Mouse (Mus musculus): ENCODE results near the gene Gm17545. TPM values are rescaled to one million over a fixed set of nuclear protein-coding genes. Genes with fewer than 3 reads are reported as not detected.

The Gm17545 gene
- polyA plus RNA-seq, 1 experiment from 2014 or later = not detected

DNA sequence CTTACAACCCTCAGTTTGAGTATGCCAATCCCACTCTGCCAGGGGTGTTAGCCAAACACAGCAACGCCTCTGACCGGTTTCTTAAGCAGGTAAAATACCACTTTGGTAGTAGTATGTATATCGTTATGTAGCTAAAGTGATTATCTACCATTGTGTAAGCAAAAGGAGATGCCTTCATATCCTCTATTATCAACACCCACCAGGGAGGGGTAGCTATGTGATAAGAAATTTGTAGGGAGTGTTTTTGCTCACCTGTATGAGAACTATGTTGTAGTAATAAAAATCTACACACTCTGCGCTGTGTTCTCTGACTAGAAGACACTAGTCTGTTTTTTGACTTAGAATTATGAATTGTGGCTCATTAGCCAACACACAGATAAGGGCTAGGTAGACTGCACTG, 29.4 kb upstream of the Gm17545 start:
- ATAC-seq (no peak), DNase-seq (ENCODE audit: low spot score) (no peak)
- no peak overlapping the region for H3K27ac ChIP-seq (ENCODE audit: low read length)
- WGBS = 73% methylated on average over 4 of the region's 4 CpGs
- H3K36me3 ChIP-seq (ENCODE audit: insufficient read depth, low read length) = no peaks in the 10 kb centered on the region
- H3K4me3 ChIP-seq (ENCODE audit: low read depth, low read length) = no peak overlapping the region
- no peaks in the 10 kb centered on the region for H3K4me1 ChIP-seq (ENCODE audit: insufficient read depth, low read depth, low read length)
- H3K27me3 ChIP-seq (replicated peaks; ENCODE audit: insufficient read depth, low read length) = no peaks in the 10 kb centered on the region
- H3K9ac ChIP-seq (replicated peaks; ENCODE audit: low read depth) = no peak overlapping the region
- TF ChIP-seq CTCF (IDR thresholded peaks at IDR 0.05) = no peak
- no peak for TF ChIP-seq EP300 (IDR thresholded peaks at IDR 0.05)
- no peaks in the 10 kb centered on the region for H3K9me3 ChIP-seq (ENCODE audit: low read length)
- no peak overlapping the region for H3K4me2 ChIP-seq (replicated peaks; ENCODE audit: low read depth, low read length)

DNA sequence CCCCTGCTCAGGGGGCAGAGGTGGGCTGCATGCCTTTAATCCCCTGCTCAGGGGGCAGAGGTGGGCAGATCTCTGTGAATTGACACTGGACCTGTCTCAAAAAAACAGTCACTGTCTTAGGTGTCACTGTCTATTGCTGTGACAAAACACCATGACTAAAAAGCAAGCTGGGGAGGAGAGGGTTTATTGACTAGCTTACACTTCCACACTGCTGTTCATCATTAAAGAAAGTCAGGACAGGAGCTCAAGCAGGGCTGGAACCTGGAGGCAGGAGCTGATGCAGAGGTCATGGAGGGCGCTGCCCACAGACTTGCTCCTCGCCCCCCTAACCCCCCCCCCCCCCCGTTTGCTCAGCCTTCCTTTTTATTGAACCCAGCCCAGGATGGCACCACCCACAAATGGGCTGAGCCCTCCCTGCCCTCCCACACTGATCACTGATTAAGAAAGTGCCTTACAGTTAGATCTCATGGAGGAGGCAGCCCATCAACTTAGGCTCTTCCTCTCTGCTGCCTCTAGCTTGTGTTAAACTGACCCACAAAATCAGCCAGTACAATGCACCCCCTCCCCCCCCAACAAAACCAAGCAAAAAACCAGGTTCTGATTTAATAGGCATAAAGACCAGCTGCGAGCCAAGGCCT, 25.9 kb upstream of the Gm17545 start:
- TF ChIP-seq EP300 (IDR thresholded peaks at IDR 0.05) (no peak), CTCF (IDR thresholded peaks at IDR 0.05) (no peak)
- H3K4me2 ChIP-seq (replicated peaks; ENCODE audit: low read depth, low read length) = no peak overlapping the region
- H3K4me1 ChIP-seq (ENCODE audit: insufficient read depth, low read depth, low read length) = peaks cover 2% of the 10 kb centered on the region; the same call in 1 of the 2 replicates
- no peaks in the 10 kb centered on the region for H3K27me3 ChIP-seq (replicated peaks; ENCODE audit: insufficient read depth, low read length)
- H3K4me3 ChIP-seq (ENCODE audit: low read depth, low read length) = no peak overlapping the region
- H3K9ac ChIP-seq (replicated peaks; ENCODE audit: low read depth) = no peak overlapping the region
- H3K9me3 ChIP-seq (ENCODE audit: low read length) = no peaks in the 10 kb centered on the region
- no peaks in the 10 kb centered on the region for H3K36me3 ChIP-seq (ENCODE audit: insufficient read depth, low read length)
- DNase-seq (ENCODE audit: low spot score) (no peak), ATAC-seq (no peak)
- WGBS = 59% methylated on average over 4 of the region's 4 CpGs
- no peak overlapping the region for H3K27ac ChIP-seq (ENCODE audit: low read length)

DNA sequence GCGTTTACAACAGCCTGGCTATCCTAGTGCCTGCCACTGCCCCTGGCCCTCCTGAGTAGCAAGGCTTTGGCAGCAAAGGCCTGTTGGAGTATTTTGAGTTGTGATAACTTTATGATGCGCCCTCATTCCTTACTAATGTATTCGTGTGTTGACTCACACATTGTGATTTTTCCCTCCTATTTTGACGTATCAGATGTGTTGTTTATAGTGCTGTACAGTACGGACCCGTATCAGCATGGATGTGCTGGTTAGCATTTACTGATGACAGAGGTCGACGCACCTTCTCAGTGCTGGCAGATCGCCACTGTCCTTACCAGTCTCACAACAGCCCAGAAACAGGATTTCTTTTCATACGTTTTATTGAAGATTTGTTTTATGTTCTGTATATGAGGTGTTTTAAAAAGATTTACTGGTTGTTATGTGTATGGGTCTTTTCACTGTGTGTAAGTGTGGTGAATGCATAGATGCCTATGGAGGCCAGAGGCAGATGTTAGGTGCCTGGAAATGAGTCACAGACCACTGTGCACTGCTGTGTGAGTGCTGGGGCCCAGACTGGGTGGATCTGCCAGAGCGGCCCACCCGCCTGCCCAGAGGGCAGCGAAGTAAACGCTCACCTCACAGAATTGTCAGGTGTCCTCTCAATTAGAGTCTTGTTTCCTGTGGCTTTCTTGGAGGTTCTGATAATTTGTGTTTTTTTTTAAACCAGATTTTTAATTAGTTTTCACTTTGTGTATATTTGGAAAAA, 25.3 kb upstream of the Gm17545 start:
- H3K4me2 ChIP-seq (replicated peaks; ENCODE audit: low read depth, low read length) = no peak overlapping the region
- no peaks in the 10 kb centered on the region for H3K36me3 ChIP-seq (ENCODE audit: insufficient read depth, low read length)
- 80% methylated on average over 14 of the region's 14 CpGs for WGBS
- H3K27me3 ChIP-seq (replicated peaks; ENCODE audit: insufficient read depth, low read length) = no peaks in the 10 kb centered on the region
- no peak overlapping the region for H3K4me3 ChIP-seq (ENCODE audit: low read depth, low read length)
- no peak overlapping the region for H3K27ac ChIP-seq (ENCODE audit: low read length)
- DNase-seq (ENCODE audit: low spot score) = no peak
- TF ChIP-seq CTCF (IDR thresholded peaks at IDR 0.05) = no peak
- TF ChIP-seq EP300 (IDR thresholded peaks at IDR 0.05) = no peak
- no peak overlapping the region for H3K9ac ChIP-seq (replicated peaks; ENCODE audit: low read depth)
- ATAC-seq = no peak
- H3K9me3 ChIP-seq (ENCODE audit: low read length) = no peaks in the 10 kb centered on the region
- peaks cover 2% of the 10 kb centered on the region; the same call in 1 of the 2 replicates for H3K4me1 ChIP-seq (ENCODE audit: insufficient read depth, low read depth, low read length)

DNA sequence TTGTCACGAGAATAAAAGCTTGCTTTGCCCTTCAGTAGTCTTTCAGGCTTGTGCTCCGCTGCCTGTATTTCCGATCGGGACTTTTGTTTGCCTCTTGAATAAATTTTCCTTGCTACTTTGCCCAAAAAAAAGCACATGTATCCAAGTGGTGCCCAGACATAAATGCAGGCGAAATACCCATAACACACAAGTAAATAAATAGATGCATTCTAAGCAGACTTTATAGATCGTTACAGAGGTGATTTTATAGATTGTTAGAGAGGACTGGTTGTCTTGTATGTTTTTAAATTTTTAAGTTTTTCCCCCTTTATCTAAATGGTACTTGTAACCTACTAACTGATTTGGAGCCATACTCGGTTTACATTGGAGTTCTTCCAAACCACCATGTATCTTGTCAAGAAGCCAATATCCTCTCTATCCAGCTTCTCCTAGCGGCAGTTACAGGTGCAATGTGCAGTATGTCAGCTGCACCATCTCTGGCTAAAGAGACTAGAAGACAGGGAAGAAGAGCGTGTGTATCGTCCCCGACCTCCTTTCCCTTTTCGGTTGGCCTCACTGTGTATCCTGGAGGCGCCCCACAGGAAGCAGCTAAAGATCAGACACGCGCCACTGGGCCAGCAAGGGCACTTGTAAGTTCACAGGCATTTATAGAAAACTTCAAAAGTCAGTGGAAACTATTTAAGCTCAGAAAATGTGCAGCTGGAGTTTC, 24.4 kb upstream of the Gm17545 start:
- H3K27ac ChIP-seq (ENCODE audit: low read length) = no peak overlapping the region
- H3K4me3 ChIP-seq (ENCODE audit: low read depth, low read length) = no peak overlapping the region
- H3K27me3 ChIP-seq (replicated peaks; ENCODE audit: insufficient read depth, low read length) = no peaks in the 10 kb centered on the region
- peaks cover 2% of the 10 kb centered on the region; the same call in 1 of the 2 replicates for H3K4me1 ChIP-seq (ENCODE audit: insufficient read depth, low read depth, low read length)
- no peak overlapping the region for H3K9ac ChIP-seq (replicated peaks; ENCODE audit: low read depth)
- TF ChIP-seq EP300 (IDR thresholded peaks at IDR 0.05) (no peak), CTCF (IDR thresholded peaks at IDR 0.05) (no peak)
- no peaks in the 10 kb centered on the region for H3K36me3 ChIP-seq (ENCODE audit: insufficient read depth, low read length)
- H3K9me3 ChIP-seq (ENCODE audit: low read length) = no peaks in the 10 kb centered on the region
- H3K4me2 ChIP-seq (replicated peaks; ENCODE audit: low read depth, low read length) = 0 out of 2 replicates have a peak overlapping the region, but pooled peaks have one; percentile 11
- WGBS = 33% methylated on average over 15 of the region's 15 CpGs
- ATAC-seq (peak; percentile 48), DNase-seq (ENCODE audit: low spot score) (peak; percentile 40)

DNA sequence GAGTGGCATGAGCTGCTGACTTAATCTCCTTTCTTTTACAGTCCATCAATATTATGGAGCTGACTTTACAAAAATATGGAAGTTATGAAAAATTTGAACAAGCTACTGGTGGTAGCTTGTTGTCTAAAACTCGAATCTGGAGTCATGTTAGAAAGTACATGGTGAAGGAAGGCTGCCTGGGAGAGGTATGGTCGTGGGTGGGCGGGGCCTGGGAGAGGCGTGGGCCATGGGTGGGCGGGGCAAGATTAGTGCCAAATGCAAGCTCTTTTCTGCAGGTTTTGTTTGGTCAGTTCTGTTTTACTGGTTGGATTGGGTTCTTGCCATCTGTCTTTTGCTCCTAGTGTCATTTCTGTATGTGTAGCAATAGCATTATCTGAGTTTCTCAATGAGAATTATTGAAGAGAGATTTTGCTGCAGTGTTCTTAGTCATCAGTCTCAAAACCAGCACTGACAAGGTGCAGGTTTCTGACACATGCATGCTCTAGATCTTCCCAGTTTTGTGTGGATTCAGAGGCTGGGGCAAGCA, 23.7 kb upstream of the Gm17545 start:
- Histone ChIP-seq H3K27ac (ENCODE audit: low read length) (no peak overlapping the region), H3K9me3 (ENCODE audit: low read length) (no peaks in the 10 kb centered on the region), H3K4me2 (replicated peaks; ENCODE audit: low read depth, low read length) (0 out of 2 replicates have a peak overlapping the region, but pooled peaks have one; percentile 11), H3K36me3 (ENCODE audit: insufficient read depth, low read length) (no peaks in the 10 kb centered on the region), H3K9ac (replicated peaks; ENCODE audit: low read depth) (no peak overlapping the region), H3K27me3 (replicated peaks; ENCODE audit: insufficient read depth, low read length) (no peaks in the 10 kb centered on the region), H3K4me3 (ENCODE audit: low read depth, low read length) (no peak overlapping the region), H3K4me1 (ENCODE audit: insufficient read depth, low read depth, low read length) (peaks cover 2% of the 10 kb centered on the region; the same call in 1 of the 2 replicates)
- 22% methylated on average over 5 of the region's 5 CpGs for WGBS
- peak; percentile 37 for ATAC-seq
- peak; percentile 38 for DNase-seq (ENCODE audit: low spot score)
- TF ChIP-seq CTCF (IDR thresholded peaks at IDR 0.05) (no peak), EP300 (IDR thresholded peaks at IDR 0.05) (no peak)

DNA sequence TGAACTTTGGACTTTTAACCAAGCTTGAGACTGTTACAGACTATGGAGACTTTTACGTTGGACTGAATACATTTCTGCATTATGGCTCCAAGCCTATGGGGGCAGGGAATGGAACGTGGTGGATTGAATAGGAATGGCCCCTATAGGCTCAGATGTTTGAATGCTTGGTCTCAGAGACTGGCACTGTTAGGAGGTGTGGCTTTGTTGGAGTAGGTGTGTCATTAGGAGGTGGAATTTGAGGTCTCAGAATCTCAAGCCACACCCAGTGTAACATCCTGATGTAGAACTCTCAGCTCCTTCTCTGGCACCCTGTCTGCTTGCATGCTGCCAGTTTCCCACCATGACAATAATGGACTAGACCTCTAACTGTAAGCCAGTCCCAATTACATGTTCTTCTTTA, 20.9 kb upstream of the Gm17545 start:
- Histone ChIP-seq H3K36me3 (ENCODE audit: insufficient read depth, low read length) (no peaks in the 10 kb centered on the region), H3K9ac (replicated peaks; ENCODE audit: low read depth) (no peak overlapping the region), H3K27ac (ENCODE audit: low read length) (no peak overlapping the region), H3K4me3 (ENCODE audit: low read depth, low read length) (no peak overlapping the region), H3K27me3 (replicated peaks; ENCODE audit: insufficient read depth, low read length) (no peaks in the 10 kb centered on the region), H3K4me2 (replicated peaks; ENCODE audit: low read depth, low read length) (no peak overlapping the region), H3K4me1 (ENCODE audit: insufficient read depth, low read depth, low read length) (peaks cover 2% of the 10 kb centered on the region; the same call in 1 of the 2 replicates), H3K9me3 (ENCODE audit: low read length) (no peaks in the 10 kb centered on the region)
- WGBS = 79% methylated on average over 2 of the region's 2 CpGs
- TF ChIP-seq EP300 (IDR thresholded peaks at IDR 0.05) (no peak), CTCF (IDR thresholded peaks at IDR 0.05) (no peak)
- ATAC-seq (no peak), DNase-seq (ENCODE audit: low spot score) (no peak)

All from lung, postnatal 0 days (tissue).